Mouse (Mus musculus) kidney, adult 10 weeks (tissue): Measurements from ENCODE around the gene Drd3. TPM values are rescaled to one million over a fixed set of nuclear protein-coding genes. Genes with fewer than 3 reads are reported as not detected.

ENCODE experiments used
- polyA plus RNA-seq: library from polyadenylated mRNA; stranded (reverse); fragments of 350-450 nt; fragmentation: Illumina TruSeq; extraction: RNeasy Lipid Tissue Mini Kit (QIAGEN cat#74804); gene quantifications from one replicate; pipeline ENCODE4 v1.2.3, GENCODE M21; 2014; ENCODE audit warnings: low read depth, low replicate concordance

The Drd3 gene
- polyA plus RNA-seq = not detected

DNA sequence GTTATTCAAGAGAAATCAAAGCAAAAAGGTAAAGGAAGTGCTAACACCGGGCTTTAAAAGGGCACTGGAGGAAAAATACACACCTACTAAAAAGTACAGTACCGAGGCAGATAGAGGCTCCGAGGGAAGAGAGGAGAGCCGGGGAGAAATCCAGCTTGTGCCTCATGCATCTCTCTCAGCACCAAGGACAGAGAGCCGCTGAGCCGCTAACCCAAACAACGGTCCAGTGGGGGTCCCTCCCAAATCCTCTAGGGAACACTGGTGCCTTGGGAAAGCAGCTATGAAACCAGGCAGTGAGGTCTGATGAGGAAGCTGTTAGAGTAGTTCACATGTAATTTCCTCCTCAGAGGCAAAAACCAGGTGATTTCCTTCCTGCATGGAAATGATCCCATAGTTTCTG is at the start of gene Drd3:
TSS of gene Drd3 (plus strand) at position 276 of the 400 bp plus-strand sequence.

Other genes starting within 250 kb of the Drd3 start
- not detected for gene Tigit, start 89.9 kb upstream of the Drd3 start, polyA plus RNA-seq
- gene Ccdc191, start 135.8 kb downstream of the Drd3 start, polyA plus RNA-seq = 9.9 TPM
- 9.0 TPM for gene Qtrt2, start 172.8 kb downstream of the Drd3 start, polyA plus RNA-seq
- gene Zdhhc23, start 225.8 kb downstream of the Drd3 start, polyA plus RNA-seq = 5.8 TPM